Mouse (Mus musculus): ENCODE results near the gene Cfap61. TPM values are rescaled to one million over a fixed set of nuclear protein-coding genes. Genes with fewer than 3 reads are reported as not detected.
"Not testable (repeated sequence)": the region's sequence is repeated elsewhere in the genome, so short reads cannot be mapped to it uniquely, and the experiment has no call there.

The Cfap61 gene
- polyA plus RNA-seq (2016; fragmentation: Nextera tagmentation; extraction: Ambion mirVana), result 2.2 and 5.0 TPM in 2 replicates

GRCm38 (mm10) chr2:145934339-145935231 lies at the start of gene Cfap61, which contains the start of gene Crnkl1:
Gene Cfap61 (plus strand): TSS chr2:145934784.
Gene Crnkl1 (minus strand): TSS chr2:145935014.
- Histone ChIP-seq H3K36me3 (peaks cover 32% of the 10 kb centered on the region), H3K27ac (peak within 1 kb of the TSS; percentile 77), H3K9me3 (no peaks in the 10 kb centered on the region), H3K4me3 (peak within 1 kb of the TSS; percentile 91), H3K4me1 (replicated peaks) (peaks cover 12% of the 10 kb centered on the region), H3K27me3 (ENCODE audit: insufficient read depth, poor library complexity, severe bottlenecking) (no peaks in the 10 kb centered on the region)
- under 1% methylated on average over 61 of the region's 61 CpGs for WGBS
- DNase-seq (ENCODE audit: low spot score), result peak; percentile 96

GRCm38 (mm10) chr2:145884913-145885785 lies 49.4 kb upstream of the Cfap61 start:
- H3K9me3 ChIP-seq, result 0 out of 2 replicates have a peak, but pooled peaks cover 5% of the 10 kb centered on the region
- DNase-seq (ENCODE audit: low spot score), result no peak
- no peaks in the 10 kb centered on the region for H3K27me3 ChIP-seq (ENCODE audit: insufficient read depth, poor library complexity, severe bottlenecking)
- H3K4me1 ChIP-seq (replicated peaks), result peaks cover 33% of the 10 kb centered on the region
- H3K4me3 ChIP-seq, result no peak overlapping the region
- peak overlapping the region; percentile 85 for H3K27ac ChIP-seq
- 72% methylated on average over 14 of the region's 14 CpGs for WGBS
- peaks cover 11% of the 10 kb centered on the region for H3K36me3 ChIP-seq

- Histone ChIP-seq H3K27ac (peak overlapping the region; percentile 29; the same call in 1 of the 2 replicates), H3K27me3 (ENCODE audit: insufficient read depth, poor library complexity, severe bottlenecking) (no peaks in the 10 kb centered on the region), H3K9me3 (no peaks in the 10 kb centered on the region), H3K4me1 (replicated peaks) (peaks cover 25% of the 10 kb centered on the region), H3K36me3 (peaks cover 5% of the 10 kb centered on the region; the same call in 1 of the 2 replicates), H3K4me3 (no peak overlapping the region)
- peak; percentile 31 for DNase-seq (ENCODE audit: low spot score)
- WGBS, result 69% methylated on average over 14 of the region's 14 CpGs
These were observed 46.4 kb upstream of the Cfap61 start for GRCm38 (mm10) chr2:145887937-145888765.

GRCm38 (mm10) chr2:145888766-145889480 lies 45.7 kb upstream of the Cfap61 start:
- peaks cover 18% of the 10 kb centered on the region for H3K4me1 ChIP-seq (replicated peaks)
- H3K27ac ChIP-seq, result no peak overlapping the region; the same call in 1 of the 2 replicates
- H3K27me3 ChIP-seq (ENCODE audit: insufficient read depth, poor library complexity, severe bottlenecking), result no peaks in the 10 kb centered on the region
- H3K9me3 ChIP-seq, result no peaks in the 10 kb centered on the region
- peaks cover 5% of the 10 kb centered on the region; the same call in 1 of the 2 replicates for H3K36me3 ChIP-seq
- no peak overlapping the region for H3K4me3 ChIP-seq
- no peak for DNase-seq (ENCODE audit: low spot score)
- 70% methylated on average over 6 of the region's 6 CpGs for WGBS

GRCm38 (mm10) chr2:145890571-145890970 lies 44.0 kb upstream of the Cfap61 start:
- Histone ChIP-seq H3K9me3 (no peaks in the 10 kb centered on the region), H3K4me1 (replicated peaks) (peaks cover 7% of the 10 kb centered on the region), H3K36me3 (peaks cover 4% of the 10 kb centered on the region; the same call in 1 of the 2 replicates), H3K27me3 (ENCODE audit: insufficient read depth, poor library complexity, severe bottlenecking) (no peaks in the 10 kb centered on the region), H3K27ac (no peak overlapping the region), H3K4me3 (no peak overlapping the region)
- DNase-seq (ENCODE audit: low spot score), result no peak
- WGBS, result 90% methylated on average over 2 of the region's 2 CpGs

GRCm38 (mm10) chr2:145893756-145894155 lies 40.8 kb upstream of the Cfap61 start:
- Histone ChIP-seq H3K4me1 (replicated peaks) (no peaks in the 10 kb centered on the region), H3K9me3 (no peaks in the 10 kb centered on the region), H3K4me3 (no peak overlapping the region), H3K36me3 (no peaks in the 10 kb centered on the region), H3K27ac (no peak overlapping the region), H3K27me3 (ENCODE audit: insufficient read depth, poor library complexity, severe bottlenecking) (no peaks in the 10 kb centered on the region)
- WGBS, result 98% methylated on average over 6 of the region's 6 CpGs
- DNase-seq (ENCODE audit: low spot score), result no peak

- no peaks in the 10 kb centered on the region for H3K27me3 ChIP-seq (ENCODE audit: insufficient read depth, poor library complexity, severe bottlenecking)
- H3K4me3 ChIP-seq, result no peak overlapping the region
- H3K9me3 ChIP-seq, result no peaks in the 10 kb centered on the region
- 0 out of 2 replicates have a peak, but pooled peaks cover 4% of the 10 kb centered on the region for H3K4me1 ChIP-seq (replicated peaks)
- H3K27ac ChIP-seq, result no peak overlapping the region
- no peak for DNase-seq (ENCODE audit: low spot score)
- H3K36me3 ChIP-seq, result no peaks in the 10 kb centered on the region
- 87% methylated on average over 9 of the region's 9 CpGs for WGBS
These were observed 36.5 kb upstream of the Cfap61 start for GRCm38 (mm10) chr2:145898106-145898505.

GRCm38 (mm10) chr2:145900318-145900717 lies 34.3 kb upstream of the Cfap61 start:
- not testable (repeated sequence) for H3K27ac ChIP-seq; H3K27me3 ChIP-seq (ENCODE audit: insufficient read depth, poor library complexity, severe bottlenecking); H3K9me3 ChIP-seq; H3K4me3 ChIP-seq; DNase-seq (ENCODE audit: low spot score); H3K36me3 ChIP-seq
- peaks cover 20% of the 10 kb centered on the region for H3K4me1 ChIP-seq (replicated peaks)
- WGBS, result 83% methylated on average over 8 of the region's 8 CpGs

GRCm38 (mm10) chr2:145901861-145902260 lies 32.7 kb upstream of the Cfap61 start, which contains the start of gene Naa20:
Gene Naa20 (plus strand): TSS chr2:145902099.
- peak within 1 kb of the TSS; percentile 98; the same call in 1 of the 2 replicates for H3K27ac ChIP-seq
- H3K27me3 ChIP-seq (ENCODE audit: insufficient read depth, poor library complexity, severe bottlenecking), result no peaks in the 10 kb centered on the region
- no peak for DNase-seq (ENCODE audit: low spot score)
- no peaks in the 10 kb centered on the region for H3K9me3 ChIP-seq
- H3K36me3 ChIP-seq, result peaks cover 17% of the 10 kb centered on the region
- H3K4me1 ChIP-seq (replicated peaks), result peaks cover 21% of the 10 kb centered on the region
- peak within 1 kb of the TSS; percentile 96 for H3K4me3 ChIP-seq
- 84% methylated on average over 6 of the region's 6 CpGs for WGBS

- DNase-seq (ENCODE audit: low spot score), result peak; percentile 93
- peaks cover 29% of the 10 kb centered on the region for H3K36me3 ChIP-seq
- peak overlapping the region; percentile 96 for H3K4me3 ChIP-seq
- under 1% methylated on average over 68 of the region's 68 CpGs for WGBS
- peak overlapping the region; percentile 98 for H3K27ac ChIP-seq
- no peaks in the 10 kb centered on the region for H3K9me3 ChIP-seq
- H3K27me3 ChIP-seq (ENCODE audit: insufficient read depth, poor library complexity, severe bottlenecking), result no peaks in the 10 kb centered on the region
- peaks cover 21% of the 10 kb centered on the region for H3K4me1 ChIP-seq (replicated peaks)
These were observed 31.3 kb upstream of the Cfap61 start for GRCm38 (mm10) chr2:145903061-145903901.

All from hindbrain, embryonic 10.5 days (tissue).